Mouse (Mus musculus): ENCODE results near the gene Stk19. TPM values are rescaled to one million over a fixed set of nuclear protein-coding genes. Genes with fewer than 3 reads are reported as not detected.
"Not testable (repeated sequence)": the region's sequence is repeated elsewhere in the genome, so short reads cannot be mapped to it uniquely, and the experiment has no call there.

Gene Stk19
- polyA plus RNA-seq, 1 experiment: 47.5 TPM

GRCm38 (mm10) chr17:34797211-34797995 is 39.3 kb downstream of the Stk19 start:
- not testable (repeated sequence) for DNase-seq (ENCODE audit: low spot score)

- no peak for DNase-seq (ENCODE audit: low spot score)
Measured at GRCm38 (mm10) chr17:34796311-34797140, 40.2 kb downstream of the Stk19 start.

- no peak for DNase-seq (ENCODE audit: low spot score)
Measured at GRCm38 (mm10) chr17:34795633-34796032, 41.1 kb downstream of the Stk19 start.

- no peak for DNase-seq (ENCODE audit: low spot score)
Measured at GRCm38 (mm10) chr17:34795016-34795415, 41.7 kb downstream of the Stk19 start.

GRCm38 (mm10) chr17:34777680-34778325 is 58.9 kb downstream of the Stk19 start:
- DNase-seq (ENCODE audit: low spot score): no peak

Other genes starting within 250 kb of the Stk19 start
- gene Gpsm3, start 247.1 kb downstream of the Stk19 start, polyA plus RNA-seq (2012; rRNA removed): 9.5 and 12.6 TPM in 2 replicates
- 55.2 and 58.1 TPM in 2 replicates for gene Pbx2, start 245.7 kb downstream of the Stk19 start, polyA plus RNA-seq (2012; rRNA removed)
- gene Ager, start 239.1 kb downstream of the Stk19 start, polyA plus RNA-seq (2012; rRNA removed): 5.1 and 6.1 TPM in 2 replicates
- 82.7 and 91.4 TPM in 2 replicates for gene Rnf5, start 233.3 kb downstream of the Stk19 start, polyA plus RNA-seq (2012; rRNA removed)
- gene Agpat1, start 232.7 kb downstream of the Stk19 start, polyA plus RNA-seq (2012; rRNA removed): 104 and 109 TPM in 2 replicates
- gene Egfl8, start 221.0 kb downstream of the Stk19 start, polyA plus RNA-seq (2012; rRNA removed): 9.3 and 10.6 TPM in 2 replicates
- gene Ppt2, start 208.4 kb downstream of the Stk19 start, polyA plus RNA-seq (2012; rRNA removed): 22.8 and 24.8 TPM in 2 replicates
- 8.0 and 11.1 TPM in 2 replicates for gene Prrt1, start 207.4 kb downstream of the Stk19 start, polyA plus RNA-seq (2012; rRNA removed)
- 4.6 and 7.2 TPM in 2 replicates for gene Fkbpl, start 192.2 kb downstream of the Stk19 start, polyA plus RNA-seq (2012; rRNA removed)
- gene Atf6b, start 189.8 kb downstream of the Stk19 start, polyA plus RNA-seq (2012; rRNA removed): 39.2 and 42.1 TPM in 2 replicates
- 74.4 and 93.5 TPM in 2 replicates for gene Tnxb, start 166.4 kb downstream of the Stk19 start, polyA plus RNA-seq (2012; rRNA removed)
- gene C4b, start 93.1 kb downstream of the Stk19 start, polyA plus RNA-seq (2012; rRNA removed): 55.7 and 73.2 TPM in 2 replicates
- not detected in 2 replicates for gene Cyp21a1, start 32.4 kb downstream of the Stk19 start, polyA plus RNA-seq (2012; rRNA removed)
- 32.3 and 45.6 TPM in 2 replicates for gene Dxo, start 74 bp upstream of the Stk19 start, polyA plus RNA-seq (2012; rRNA removed)
- 50.3 and 58.0 TPM in 2 replicates for gene Skiv2l, start 13.3 kb upstream of the Stk19 start, polyA plus RNA-seq (2012; rRNA removed)
- gene Nelfe, start 13.4 kb upstream of the Stk19 start, polyA plus RNA-seq (2012; rRNA removed): 50.4 and 50.6 TPM in 2 replicates
- gene Cfb, start 25.6 kb upstream of the Stk19 start, polyA plus RNA-seq (2012; rRNA removed): 35.7 and 41.6 TPM in 2 replicates
- gene Zbtb12, start 42.5 kb upstream of the Stk19 start, polyA plus RNA-seq (2012; rRNA removed): 6.6 and 8.5 TPM in 2 replicates
- gene Gm20547, start 45.1 kb upstream of the Stk19 start, polyA plus RNA-seq (2012; rRNA removed): 0.04 TPM in 1 of 2 replicates, not detected in the other
- 43.0 and 45.6 TPM in 2 replicates for gene C2, start 61.3 kb upstream of the Stk19 start, polyA plus RNA-seq (2012; rRNA removed)
- 124 and 129 TPM in 2 replicates for gene Ehmt2, start 61.5 kb upstream of the Stk19 start, polyA plus RNA-seq (2012; rRNA removed)
- 4.5 and 5.1 TPM in 2 replicates for gene Slc44a4, start 77.5 kb upstream of the Stk19 start, polyA plus RNA-seq (2012; rRNA removed)
- 27.9 and 32.0 TPM in 2 replicates for gene Neu1, start 94.3 kb upstream of the Stk19 start, polyA plus RNA-seq (2012; rRNA removed)
- 100 and 116 TPM in 2 replicates for gene Hspa1b, start 122.3 kb upstream of the Stk19 start, polyA plus RNA-seq (2012; rRNA removed)
- not detected in 2 replicates for gene Gm20481, start 133.0 kb upstream of the Stk19 start, polyA plus RNA-seq (2012; rRNA removed)
- 52.7 and 54.4 TPM in 2 replicates for gene Hspa1a, start 135.2 kb upstream of the Stk19 start, polyA plus RNA-seq (2012; rRNA removed)
- 0.47 and 0.54 TPM in 2 replicates for gene Hspa1l, start 135.8 kb upstream of the Stk19 start, polyA plus RNA-seq (2012; rRNA removed)
- 47.8 and 58.4 TPM in 2 replicates for gene Lsm2, start 144.9 kb upstream of the Stk19 start, polyA plus RNA-seq (2012; rRNA removed)
- 49.8 and 53.0 TPM in 2 replicates for gene Vars, start 164.0 kb upstream of the Stk19 start, polyA plus RNA-seq (2012; rRNA removed)
- gene Vwa7, start 179.6 kb upstream of the Stk19 start, polyA plus RNA-seq (2012; rRNA removed): 5.2 and 6.1 TPM in 2 replicates
- gene Sapcd1, start 191.1 kb upstream of the Stk19 start, polyA plus RNA-seq (2012; rRNA removed): 0.77 and 0.81 TPM in 2 replicates
- gene Msh5, start 209.8 kb upstream of the Stk19 start, polyA plus RNA-seq (2012; rRNA removed): 1.2 and 1.4 TPM in 2 replicates
- 149 and 191 TPM in 2 replicates for gene Clic1, start 213.0 kb upstream of the Stk19 start, polyA plus RNA-seq (2012; rRNA removed)
- 60.5 and 68.6 TPM in 2 replicates for gene Ddah2, start 222.1 kb upstream of the Stk19 start, polyA plus RNA-seq (2012; rRNA removed)
- 0.26 and 0.37 TPM in 2 replicates for gene Ly6g6c, start 228.4 kb upstream of the Stk19 start, polyA plus RNA-seq (2012; rRNA removed)
- 0.44 and 0.48 TPM in 2 replicates for gene Mpig6b, start 229.2 kb upstream of the Stk19 start, polyA plus RNA-seq (2012; rRNA removed)
- 9.5 and 12.9 TPM in 2 replicates for gene Ly6g6e, start 240.0 kb upstream of the Stk19 start, polyA plus RNA-seq (2012; rRNA removed)
- 5.4 and 5.8 TPM in 2 replicates for gene Ly6g6d, start 241.1 kb upstream of the Stk19 start, polyA plus RNA-seq (2012; rRNA removed)
- 0.15 TPM in 1 of 2 replicates, not detected in the other for gene Ly6g6f, start 248.7 kb upstream of the Stk19 start, polyA plus RNA-seq (2012; rRNA removed)

Measured in urinary bladder, adult 2 months (tissue).